ENCODE assay signal across 9 mouse cellular contexts in genomic region chr11:117344339-117345021, GRCm38 (mm10).
A peak's percentile ranks its signal among the peaks of the same experiment; 100 is the strongest.
DNase-seq lines count a peak whose midpoint lies in the region; ATAC-seq and TF ChIP-seq lines count a peak whose summit lies in the region.
"Had no signal": no experiment of that assay in that cellular context is flagged by ENCODE, and none has a peak within 500 bp of the region (broad histone marks: within the 10 kb centered on the region; RNA-seq: fewer than 3 reads in every experiment).

No protein-coding gene starts in this region.

- peak overlapping the region; percentile 26; the same call in 1 of the 2 replicates for H3K4me2 ChIP-seq in kidney, embryonic 15.5 days
- H3K4me2 ChIP-seq in forebrain, embryonic 14.5 days (ENCODE audit: low read length): peak overlapping the region; percentile 39
- H3K4me2 ChIP-seq in limb, embryonic 15.5 days: peak overlapping the region; percentile 29; the same call in 1 of the 2 replicates

- no peak overlapping the region for H3K4me3 ChIP-seq in kidney, embryonic 15.5 days (replicated peaks)
- H3K4me3 ChIP-seq in forebrain, embryonic 14.5 days (ENCODE audit: low read depth, low read length): no peak overlapping the region
- no peak overlapping the region for H3K4me3 ChIP-seq in limb, embryonic 15.5 days
- H3K4me3 ChIP-seq in small intestine, adult 2 months (ENCODE audit: low read depth, low read length): no peak overlapping the region
- H3K4me3 ChIP-seq: erythroblast, embryonic 14.5 days had no signal

- no peaks in the 10 kb centered on the region for H3K27me3 ChIP-seq in kidney, embryonic 15.5 days
- H3K27me3 ChIP-seq in forebrain, embryonic 14.5 days (replicated peaks; ENCODE audit: control insufficient read depth, insufficient read depth, low read length): no peaks in the 10 kb centered on the region
- no peaks in the 10 kb centered on the region for H3K27me3 ChIP-seq in limb, embryonic 15.5 days
- no peaks in the 10 kb centered on the region for H3K27me3 ChIP-seq in small intestine, adult 2 months (ENCODE audit: control insufficient read depth, insufficient read depth, low read length)

- 0 out of 2 replicates have a peak overlapping the region, but pooled peaks have one; percentile 38 for H3K9ac ChIP-seq in kidney, embryonic 15.5 days
- H3K9ac ChIP-seq in forebrain, embryonic 14.5 days (ENCODE audit: low read length): peak overlapping the region; percentile 32; the same call in 1 of the 2 replicates
- no peak overlapping the region for H3K9ac ChIP-seq in limb, embryonic 15.5 days

- no peak for ATAC-seq in kidney, embryonic 15.5 days (replicated peaks; ENCODE audit: low FRiP score)
- ATAC-seq in forebrain, embryonic 14.5 days: no peak; the same call in 1 of the 2 replicates
- no peak for ATAC-seq in limb, embryonic 15.5 days (ENCODE audit: insufficient number of reproducible peaks, low FRiP score, low TSS enrichment, low read depth)

- intact Hi-C loops in left cerebral cortex, postnatal 4 days (cut with DNase I): no loop called here

- DNase-seq in kidney, adult 9 months: no peak
- no peak for DNase-seq in forebrain, embryonic 14.5 days (ENCODE audit: low spot score)
- no peak for DNase-seq in gastrocnemius, adult 18-20 months (ENCODE audit: low spot score)
- DNase-seq in frontal cortex, postnatal 10 days (ENCODE audit: low spot score in 2 of 2): no peak
- DNase-seq in left cerebral cortex, postnatal 4 days: no peak

- H3K9me3 ChIP-seq in kidney, embryonic 15.5 days (replicated peaks): no peaks in the 10 kb centered on the region
- no peaks in the 10 kb centered on the region for H3K9me3 ChIP-seq in forebrain, embryonic 14.5 days (replicated peaks; ENCODE audit: control insufficient read depth, low read length)
- H3K9me3 ChIP-seq in limb, embryonic 15.5 days: no peaks in the 10 kb centered on the region

- H3K4me1 ChIP-seq in kidney, embryonic 15.5 days: peaks cover 91% of the 10 kb centered on the region
- peaks cover 89% of the 10 kb centered on the region for H3K4me1 ChIP-seq in forebrain, embryonic 14.5 days (ENCODE audit: control insufficient read depth, insufficient read depth, low read length)
- H3K4me1 ChIP-seq in limb, embryonic 15.5 days: peaks cover 95% of the 10 kb centered on the region
- H3K4me1 ChIP-seq in small intestine, adult 2 months (ENCODE audit: control insufficient read depth, insufficient read depth, insufficient read length, low read length): peaks cover 33% of the 10 kb centered on the region

- WGBS in kidney, embryonic 15.5 days: 34% methylated on average over 11 of the region's 11 CpGs
- WGBS in forebrain, embryonic 14.5 days: 35% methylated on average over 11 of the region's 11 CpGs
- 35% methylated on average over 11 of the region's 11 CpGs for WGBS in limb, embryonic 15.5 days
- WGBS in small intestine, adult 2 months: 29% methylated on average over 11 of the region's 11 CpGs

- 0 out of 2 replicates have a peak, but pooled peaks cover 7% of the 10 kb centered on the region for H3K36me3 ChIP-seq in kidney, embryonic 15.5 days
- no peaks in the 10 kb centered on the region for H3K36me3 ChIP-seq in forebrain, embryonic 14.5 days (ENCODE audit: control insufficient read depth, insufficient read depth, low read length)
- peaks cover 4% of the 10 kb centered on the region; the same call in 1 of the 2 replicates for H3K36me3 ChIP-seq in limb, embryonic 15.5 days
- peaks cover 2% of the 10 kb centered on the region; the same call in 1 of the 2 replicates for H3K36me3 ChIP-seq in small intestine, adult 2 months (ENCODE audit: control insufficient read depth, insufficient read depth, low read length)

- no peak for TF ChIP-seq POLR2A in small intestine, adult 2 months (IDR thresholded peaks at IDR 0.05; ENCODE audit: low read depth, low read length)

- no peak for TF ChIP-seq CTCF in small intestine, adult 2 months (IDR thresholded peaks at IDR 0.05; ENCODE audit: extremely low read depth, insufficient read length, insufficient replicate concordance, low read depth, low read length)

- H3K27ac ChIP-seq in kidney, embryonic 15.5 days: peak overlapping the region; percentile 83
- peak overlapping the region; percentile 92 for H3K27ac ChIP-seq in forebrain, embryonic 14.5 days (ENCODE audit: low read depth, low read length)
- H3K27ac ChIP-seq in limb, embryonic 15.5 days: peak overlapping the region; percentile 77
- peak overlapping the region; percentile 44; the same call in 1 of the 2 replicates for H3K27ac ChIP-seq in small intestine, adult 2 months (ENCODE audit: insufficient read depth, low read depth, low read length)
